Mouse (Mus musculus) 416B (cell line): Measurements from ENCODE around the gene Mog.
A peak's percentile ranks its signal among the peaks of the same experiment; 100 is the strongest.

ENCODE experiments used
- DNase-seq: peaks from one replicate; pipeline ENCODE4 v3.0.0; 2011; ENCODE audit warnings: low read depth

Gene Mog

DNA sequence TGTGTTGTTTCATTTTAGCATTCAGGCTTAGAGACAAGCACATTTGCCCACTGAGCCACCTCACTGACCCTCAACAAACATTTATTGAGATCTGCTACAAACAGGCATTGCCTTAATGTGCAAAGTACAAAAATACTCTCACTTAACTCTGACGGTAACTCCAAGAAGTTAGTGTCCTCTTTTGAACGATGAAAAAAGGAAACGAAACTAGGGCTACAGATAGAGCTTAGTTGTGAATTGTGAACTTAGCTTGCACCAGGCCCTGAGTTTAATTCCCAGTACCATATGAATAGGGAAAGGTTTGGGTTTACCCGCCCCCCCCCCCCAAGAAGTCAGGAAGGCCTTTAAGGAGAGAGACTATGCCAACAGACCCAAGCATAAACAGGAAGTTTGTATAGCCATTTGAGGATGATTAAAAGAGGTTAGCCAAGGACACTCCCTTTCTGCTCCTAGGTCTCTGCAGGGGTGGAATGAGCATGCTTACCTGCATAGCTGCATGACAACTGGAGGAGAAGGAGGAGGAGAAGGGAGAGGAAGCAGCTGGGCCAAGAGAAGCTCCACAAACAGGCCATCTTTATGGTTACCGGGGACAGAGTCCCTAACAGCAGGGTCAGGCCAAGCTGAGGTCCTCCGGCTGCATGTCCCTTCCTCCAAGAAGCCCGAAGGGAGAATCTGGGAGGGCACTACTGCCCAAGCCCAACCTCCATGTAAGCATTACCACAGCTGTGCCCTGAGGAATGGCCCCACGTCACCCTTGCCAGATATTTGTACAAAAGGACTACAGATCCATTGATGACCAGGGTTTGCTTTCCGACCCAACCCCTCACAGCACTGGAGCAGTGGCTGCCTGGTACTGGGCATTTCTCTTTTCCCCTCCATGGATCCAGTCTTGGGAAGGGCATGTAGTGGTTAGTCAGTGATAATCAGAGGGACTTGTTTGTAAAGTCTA, at the start of gene Mog:
Gene Mog (minus strand): TSS at position 771 of the 949 bp plus-strand sequence.
- no peak for DNase-seq

DNA sequence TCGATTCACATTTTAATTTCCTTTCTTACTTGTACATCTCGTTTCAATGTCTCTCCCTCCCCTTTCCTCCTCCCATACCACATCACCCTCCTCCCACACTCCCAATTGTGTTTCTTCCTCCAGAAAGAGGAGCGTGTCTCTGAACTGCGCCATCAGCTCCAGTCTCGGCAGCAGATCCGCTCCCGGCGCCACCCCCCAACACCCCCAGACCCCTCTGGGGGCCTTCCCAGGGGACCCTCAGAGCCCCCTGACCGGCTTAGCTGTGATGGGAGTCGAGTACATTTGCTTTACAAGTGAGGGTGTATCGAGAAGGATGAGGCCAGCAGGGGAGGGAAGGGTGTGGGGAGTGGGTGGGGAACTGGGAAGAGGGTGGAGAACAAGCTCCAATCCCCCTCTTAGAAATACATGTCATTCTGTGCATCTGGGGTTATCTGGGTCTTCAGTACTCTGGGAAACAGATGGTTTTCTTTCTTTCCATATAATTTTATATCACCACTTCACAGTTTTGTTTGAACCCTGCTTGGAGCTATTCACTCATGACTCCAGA, 49.6 kb upstream of the Mog start:
- DNase-seq = no peak

DNA sequence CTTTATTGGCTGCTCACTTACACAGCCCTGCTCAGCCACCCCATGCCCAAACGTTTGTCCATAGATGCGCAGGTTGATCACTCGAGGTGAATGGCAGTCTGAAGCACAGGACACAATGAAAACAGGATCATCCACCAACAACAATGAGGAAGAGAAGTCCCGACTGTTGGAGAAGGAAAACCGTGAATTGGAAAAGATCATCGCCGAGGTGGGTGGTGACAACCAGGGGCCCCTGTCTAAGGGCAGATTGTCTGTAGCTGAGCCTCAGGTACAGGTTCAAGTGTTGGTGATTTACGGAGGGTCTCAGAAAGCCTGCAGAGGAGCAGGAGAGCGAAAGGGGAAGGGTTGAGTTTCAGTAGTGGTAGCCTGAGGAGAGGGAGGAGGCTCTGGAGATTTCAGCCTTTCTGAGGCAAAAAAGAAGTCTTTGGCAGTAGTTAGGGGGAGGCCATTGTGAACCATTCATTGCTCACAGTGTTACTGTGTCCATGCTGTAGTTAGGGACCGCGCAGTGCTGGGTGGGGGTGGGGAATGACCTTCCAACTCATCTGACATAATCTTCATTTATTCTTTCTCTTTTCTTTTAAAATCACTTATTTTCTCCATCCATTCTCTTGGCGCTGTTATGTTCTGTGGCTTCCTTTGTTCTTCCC, 49.0 kb upstream of the Mog start:
- DNase-seq = no peak

GRCm38 (mm10) chr17:37070121-37070520, 46.9 kb upstream of the Mog start:
- DNase-seq = no peak

DNA sequence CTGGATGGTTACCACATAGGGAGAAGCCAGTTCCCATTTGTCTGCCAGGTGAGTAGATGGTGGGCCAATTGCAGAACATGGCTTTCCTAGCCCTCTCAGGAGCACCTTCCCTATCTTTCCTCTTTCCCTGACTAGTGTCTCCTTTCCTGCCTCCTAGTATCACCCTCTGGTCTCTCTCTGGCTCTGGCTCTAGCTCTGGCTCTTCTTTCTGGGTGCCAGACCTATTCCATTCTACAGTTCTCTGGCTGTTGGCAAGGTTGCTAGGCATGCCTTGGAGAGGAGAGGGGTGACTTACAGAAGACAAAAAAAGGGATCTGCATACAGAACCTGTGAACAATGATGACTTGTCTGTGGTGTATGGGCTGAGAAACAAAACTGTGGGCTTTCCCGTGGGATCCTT, 44.7 kb upstream of the Mog start:
- DNase-seq = no peak

DNA sequence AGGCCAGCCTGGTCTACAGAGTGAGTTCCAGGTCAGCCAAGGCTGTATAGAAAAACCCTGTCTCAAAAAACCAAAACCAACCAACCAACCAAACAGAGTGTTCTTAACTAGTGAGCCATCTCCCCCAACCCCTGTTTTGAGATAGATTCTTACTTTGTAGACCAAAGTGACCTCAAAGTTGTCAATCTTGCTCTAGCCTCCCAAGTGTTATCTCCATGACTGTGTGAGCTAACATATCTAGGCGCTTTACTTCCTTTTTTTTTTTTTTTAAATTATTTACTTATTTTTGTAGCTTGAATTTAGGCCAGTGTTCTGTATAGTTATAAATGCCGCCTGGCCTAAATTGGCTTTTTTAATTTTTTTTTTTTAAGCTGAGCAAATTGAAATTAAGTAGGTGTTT, 42.8 kb upstream of the Mog start:
- DNase-seq = peak; percentile 11

DNA sequence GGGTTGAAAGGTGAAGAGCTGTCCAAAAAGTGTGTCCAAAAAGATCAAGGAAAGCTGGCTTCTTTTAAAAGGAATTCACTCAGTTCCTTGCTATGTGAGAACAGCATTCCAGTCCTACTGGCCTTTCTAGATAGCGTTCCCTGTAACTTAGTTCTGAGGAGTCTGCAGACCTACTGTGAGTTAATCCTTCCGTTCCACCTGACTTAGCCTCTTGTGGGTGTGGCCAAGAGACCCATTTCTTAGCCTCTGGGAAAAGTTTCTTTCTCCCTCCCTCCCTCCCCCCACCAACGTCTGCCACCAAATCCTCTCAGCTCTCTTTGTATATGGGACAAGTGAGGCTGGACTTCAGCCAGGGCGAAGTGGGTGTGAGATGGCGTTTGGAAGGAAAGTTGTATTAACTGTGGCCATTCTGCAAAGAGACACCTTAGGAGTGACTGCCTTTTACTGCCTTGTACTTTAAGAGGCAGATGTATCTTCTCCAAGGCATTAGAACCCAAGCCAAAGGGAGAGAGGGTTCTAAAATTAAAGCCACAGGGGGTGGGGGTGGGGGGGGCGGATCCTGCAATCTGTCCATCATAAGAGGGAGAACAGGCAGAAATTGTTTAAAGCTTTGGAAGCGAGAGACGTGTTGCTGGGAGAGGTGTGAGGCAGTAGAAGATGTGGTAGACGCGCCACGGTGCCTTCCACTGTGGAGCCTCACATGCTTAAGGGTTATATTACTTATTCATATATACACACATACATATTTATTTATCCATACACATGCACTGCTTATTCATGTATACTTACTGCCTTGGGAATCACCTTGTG, 40.7 kb upstream of the Mog start:
- no peak for DNase-seq

GRCm38 (mm10) chr17:37063063-37063462, 39.9 kb upstream of the Mog start:
- no peak for DNase-seq

DNA sequence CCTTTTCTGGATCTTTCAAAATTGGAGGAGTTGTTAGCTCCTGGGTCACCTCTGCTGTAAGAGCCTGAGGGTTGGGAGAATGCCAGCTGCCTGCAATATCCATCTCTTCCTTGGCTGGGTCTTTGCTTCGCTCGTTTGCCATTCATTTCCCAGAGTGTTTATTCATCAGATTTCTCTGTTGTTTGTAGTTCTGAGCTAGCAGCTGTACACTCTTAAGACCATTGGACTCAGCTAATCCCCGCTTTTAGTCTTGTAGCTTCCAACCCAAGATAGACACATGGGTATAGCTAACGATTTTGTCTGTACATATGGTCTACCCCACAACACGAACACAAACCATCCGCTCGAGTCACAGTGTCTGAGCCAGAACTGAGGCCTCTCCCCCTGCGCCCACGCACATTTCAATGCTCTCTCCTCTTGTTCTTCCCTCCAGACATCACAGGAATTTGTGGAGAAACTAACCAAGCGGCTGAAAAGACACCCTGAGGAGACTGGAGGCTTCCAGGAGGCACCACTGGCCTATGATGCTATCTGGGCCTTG, 39.0 kb upstream of the Mog start:
- no peak for DNase-seq

DNA sequence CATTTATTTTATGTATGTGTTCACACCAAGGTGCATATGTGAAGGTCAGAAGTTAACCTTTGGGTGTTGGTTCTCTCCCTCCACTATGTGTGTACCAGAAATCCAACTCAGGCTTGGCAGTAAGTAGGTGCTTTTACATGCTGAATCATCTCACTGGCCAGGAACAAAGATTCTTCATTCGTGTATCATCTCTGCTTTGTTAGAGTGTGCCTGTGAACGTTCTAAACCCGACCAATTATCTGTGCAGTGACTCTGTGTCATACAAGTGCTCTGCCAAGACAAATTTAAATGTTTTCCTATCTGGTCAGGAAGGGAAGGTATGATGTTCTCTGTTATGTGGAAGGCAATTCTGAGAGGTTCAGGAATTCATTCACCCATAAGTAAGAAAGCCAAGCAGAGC, 38.2 kb upstream of the Mog start:
- no peak for DNase-seq

DNA sequence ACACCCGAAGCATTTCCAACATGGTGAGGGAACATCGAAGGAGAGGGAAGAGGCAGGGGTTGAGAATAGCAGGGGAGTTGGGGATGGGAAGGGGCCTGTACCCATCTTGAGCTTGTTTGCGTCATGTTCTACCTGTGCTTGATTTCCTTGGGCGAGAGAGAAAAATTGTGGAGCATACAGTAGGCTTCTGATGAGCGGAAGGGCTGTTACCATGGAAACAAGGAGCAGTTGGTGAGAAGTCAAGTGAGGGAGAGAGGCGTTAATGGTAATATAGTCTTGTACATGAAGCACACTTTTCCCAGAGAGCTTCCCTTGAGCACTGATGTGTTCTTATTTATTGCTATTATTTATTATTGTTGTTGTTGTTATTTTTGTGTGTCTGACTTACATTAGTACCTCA, 33.8 kb upstream of the Mog start:
- no peak for DNase-seq

GRCm38 (mm10) chr17:37051745-37052144, 28.5 kb upstream of the Mog start:
- peak; percentile 34 for DNase-seq

DNA sequence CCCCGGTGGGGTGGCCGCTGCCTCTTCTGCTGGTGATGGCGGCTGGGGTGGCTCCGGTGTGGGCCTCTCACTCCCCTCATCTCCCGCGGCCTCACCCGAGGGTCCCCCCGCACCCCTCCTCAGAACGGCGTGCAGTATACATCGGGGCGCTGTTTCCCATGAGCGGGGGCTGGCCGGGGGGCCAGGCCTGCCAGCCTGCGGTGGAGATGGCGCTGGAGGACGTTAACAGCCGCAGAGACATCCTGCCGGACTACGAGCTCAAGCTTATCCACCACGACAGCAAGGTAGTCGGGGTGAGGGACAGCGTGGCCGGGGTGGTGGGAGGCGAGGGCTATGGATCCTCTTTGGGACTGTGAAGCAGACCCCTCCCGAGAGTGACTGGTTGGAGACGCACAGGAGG, 27.7 kb upstream of the Mog start:
- DNase-seq = no peak

DNA sequence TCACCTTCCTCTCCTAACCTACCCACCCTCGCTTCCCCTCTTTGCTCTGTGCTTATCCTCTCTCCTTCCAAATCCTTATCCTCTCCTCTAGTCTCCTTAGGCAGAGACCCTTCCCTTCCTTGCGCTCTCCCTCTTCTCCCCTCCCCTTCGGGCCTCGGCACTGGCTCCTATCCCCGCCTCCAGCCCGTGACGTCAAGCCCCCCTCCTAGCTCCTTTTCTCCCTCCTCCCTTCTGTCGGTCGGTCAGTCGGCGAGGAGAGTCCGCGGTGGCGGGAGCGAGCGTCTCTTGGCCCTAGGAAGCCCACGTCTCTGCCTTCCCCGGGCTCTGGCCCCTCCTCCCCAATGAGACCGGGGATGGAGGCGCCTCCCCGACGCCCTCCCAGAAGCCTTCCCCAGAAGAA, 27.2 kb upstream of the Mog start:
- no peak for DNase-seq

- DNase-seq = no peak
Measured at GRCm38 (mm10) chr17:37049570-37050310, 26.5 kb upstream of the Mog start.

DNA sequence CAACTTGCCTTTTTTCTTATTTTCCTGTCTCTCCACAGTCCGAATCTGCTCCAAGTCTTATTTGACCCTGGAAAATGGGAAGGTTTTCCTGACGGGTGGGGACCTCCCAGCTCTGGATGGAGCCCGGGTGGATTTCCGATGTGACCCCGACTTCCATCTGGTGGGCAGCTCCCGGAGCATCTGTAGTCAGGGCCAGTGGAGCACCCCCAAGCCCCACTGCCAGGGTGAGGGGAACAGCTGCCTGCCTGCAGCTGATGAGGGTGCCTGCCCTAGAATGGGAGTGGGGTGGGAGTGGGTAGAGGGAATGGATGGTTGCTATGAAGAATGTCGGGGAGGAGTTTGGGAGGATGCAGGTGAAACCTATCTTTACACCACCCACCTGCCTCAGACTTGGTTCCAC, 25.2 kb upstream of the Mog start:
- DNase-seq = no peak

DNA sequence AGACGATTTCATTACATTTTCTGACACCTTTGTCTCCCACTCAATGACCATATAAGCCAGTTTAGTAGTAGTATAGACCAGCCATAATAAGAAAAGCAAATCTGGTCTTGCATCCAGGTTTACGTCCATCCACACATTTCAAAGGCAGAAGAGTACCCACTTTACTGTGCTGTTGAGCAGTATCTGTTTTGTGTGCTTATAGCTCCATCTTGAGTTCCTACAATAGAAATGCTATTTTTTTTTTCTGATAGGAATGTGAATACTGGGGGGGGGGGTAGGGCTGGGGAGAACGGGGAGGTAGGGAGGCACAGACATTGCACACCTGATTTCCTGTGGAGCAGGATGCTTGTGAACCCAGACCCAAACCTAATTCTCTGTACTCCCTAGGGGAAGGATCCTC, 24.8 kb upstream of the Mog start:
- DNase-seq = peak; percentile 63

DNA sequence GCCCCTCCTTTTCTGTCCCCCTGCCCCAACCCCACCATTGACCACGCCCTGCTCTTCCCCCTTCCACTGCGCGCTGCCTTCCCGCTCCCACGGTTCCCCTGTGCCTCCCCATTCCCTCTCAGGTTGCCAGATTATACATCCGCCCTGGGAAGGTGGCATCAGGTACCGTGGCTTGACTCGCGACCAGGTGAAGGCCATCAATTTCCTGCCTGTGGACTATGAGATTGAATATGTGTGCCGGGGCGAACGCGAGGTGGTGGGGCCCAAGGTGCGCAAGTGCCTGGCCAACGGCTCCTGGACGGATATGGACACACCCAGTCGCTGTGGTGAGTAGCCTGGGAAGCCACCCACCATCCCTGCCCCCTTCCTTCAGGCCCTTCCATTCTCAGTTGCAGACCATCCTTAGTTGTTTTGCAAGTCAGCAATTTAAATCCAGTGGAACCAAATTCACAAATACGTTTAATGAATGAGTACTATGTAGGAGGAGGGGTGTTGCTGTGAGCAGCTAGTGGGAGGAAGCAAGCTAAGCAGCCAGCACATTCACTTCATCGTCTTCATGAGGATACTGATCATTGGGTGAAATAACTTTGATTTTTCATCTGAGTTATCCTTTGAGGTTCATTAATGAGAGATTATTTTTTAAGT, 24.3 kb upstream of the Mog start:
- no peak for DNase-seq

DNA sequence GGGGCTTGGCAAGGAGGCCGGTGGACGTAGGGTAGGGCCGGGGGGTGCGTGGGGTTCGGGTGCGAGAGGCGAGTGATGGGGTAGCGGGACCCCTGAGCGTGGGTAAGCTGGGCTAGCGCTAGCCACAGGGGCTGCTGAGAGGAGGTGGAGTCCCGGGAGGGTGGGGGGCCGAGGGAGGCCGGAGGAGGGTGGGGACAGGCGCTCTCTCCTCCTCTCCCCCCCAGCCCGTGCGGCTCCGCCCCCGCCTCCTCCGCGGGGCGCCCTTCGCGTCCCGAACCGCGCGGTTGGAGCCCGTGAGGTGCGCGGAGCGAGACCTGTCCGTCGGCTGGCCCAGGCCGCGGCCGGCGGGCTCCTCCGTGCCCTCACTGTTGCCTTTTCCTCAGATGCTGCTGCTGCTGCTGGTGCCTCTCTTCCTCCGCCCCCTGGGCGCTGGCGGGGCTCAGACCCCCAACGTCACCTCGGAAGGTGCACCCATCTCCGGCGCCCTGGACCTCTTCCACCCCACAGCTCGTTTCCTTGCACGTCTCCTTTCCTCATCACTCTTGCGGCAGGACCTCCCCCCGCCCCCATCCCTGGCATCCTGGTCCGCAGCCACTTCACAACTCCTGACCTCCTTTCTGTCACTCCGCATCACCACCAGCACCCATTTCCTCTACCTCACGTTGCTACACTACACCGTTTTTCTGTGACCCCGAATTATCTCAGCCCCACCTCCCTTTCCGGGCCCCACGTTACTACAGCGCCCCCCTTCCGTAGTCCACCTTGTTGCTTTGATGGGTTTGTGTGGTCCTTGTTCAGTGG, 23.3 kb upstream of the Mog start:
- DNase-seq = peak; percentile 28
